Mouse (Mus musculus): Measurements from ENCODE around the gene Fgfr2.

Gene Fgfr2

DNA sequence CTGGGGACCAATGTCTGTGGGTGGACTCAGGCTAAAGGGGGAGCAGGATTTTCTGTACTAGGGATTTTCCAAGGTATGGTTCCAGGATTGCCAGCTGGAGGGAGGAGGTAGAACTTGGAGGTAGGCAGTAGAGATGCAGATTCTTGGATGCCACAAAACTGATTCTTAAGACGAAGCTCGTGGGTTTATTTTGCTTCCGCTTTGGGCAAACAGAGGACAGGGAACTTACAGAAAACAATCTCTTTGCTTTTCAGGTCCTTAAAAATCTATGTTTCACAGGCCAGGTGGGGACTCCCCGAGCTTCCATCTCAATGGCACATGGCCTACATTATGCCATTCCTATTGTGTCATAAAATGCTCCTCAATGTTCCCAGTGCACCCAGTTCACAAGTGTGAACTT lies 358.8 kb downstream of the Fgfr2 start:
- DNase-seq (ENCODE audit: inconsistent age in 2 of 2, low spot score in 1 of 2): no peak

DNA sequence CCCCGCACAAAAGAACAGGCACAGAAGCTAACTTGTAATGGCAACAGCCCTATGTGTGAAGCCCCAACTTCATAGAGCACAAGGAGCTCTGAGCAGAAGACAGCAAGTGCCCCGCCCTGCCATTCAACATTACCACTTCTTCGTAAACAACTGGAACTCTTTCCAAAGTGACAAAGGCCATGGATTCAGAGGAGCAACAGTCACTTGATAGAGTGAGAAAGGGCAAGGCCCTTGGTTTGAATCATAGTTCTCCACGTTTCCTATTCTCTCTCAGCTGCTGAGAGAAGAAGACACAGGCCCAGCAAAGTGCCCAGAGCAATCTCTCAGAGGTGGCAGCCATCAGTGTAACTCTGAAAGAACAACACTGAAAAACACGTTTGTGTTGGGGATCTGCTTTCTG lies 359.2 kb downstream of the Fgfr2 start:
- peak in 1 of 2 experiments; percentile 75 for DNase-seq (ENCODE audit: inconsistent age in 2 of 2, low spot score in 1 of 2)

DNA sequence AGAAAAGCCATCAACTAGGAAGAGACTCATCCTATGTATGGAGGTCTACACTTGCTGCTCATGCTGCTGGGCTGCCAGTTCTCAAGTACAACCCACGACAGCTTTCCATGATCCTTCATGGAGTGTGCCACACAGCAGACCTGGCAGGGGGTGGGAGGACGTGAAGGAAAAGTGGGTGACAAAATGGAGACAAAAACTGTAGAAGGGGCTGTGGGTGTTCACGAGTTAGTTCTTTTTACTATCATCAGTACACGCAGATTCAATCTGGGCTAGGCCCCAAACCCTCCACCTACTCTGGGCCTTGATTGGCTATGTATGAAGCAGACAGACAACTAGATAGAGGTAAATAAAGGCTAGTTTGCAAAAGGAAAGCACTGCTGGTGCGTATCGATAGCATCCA lies 359.8 kb downstream of the Fgfr2 start:
- no peak for DNase-seq (ENCODE audit: inconsistent age in 2 of 2, low spot score in 1 of 2)

DNA sequence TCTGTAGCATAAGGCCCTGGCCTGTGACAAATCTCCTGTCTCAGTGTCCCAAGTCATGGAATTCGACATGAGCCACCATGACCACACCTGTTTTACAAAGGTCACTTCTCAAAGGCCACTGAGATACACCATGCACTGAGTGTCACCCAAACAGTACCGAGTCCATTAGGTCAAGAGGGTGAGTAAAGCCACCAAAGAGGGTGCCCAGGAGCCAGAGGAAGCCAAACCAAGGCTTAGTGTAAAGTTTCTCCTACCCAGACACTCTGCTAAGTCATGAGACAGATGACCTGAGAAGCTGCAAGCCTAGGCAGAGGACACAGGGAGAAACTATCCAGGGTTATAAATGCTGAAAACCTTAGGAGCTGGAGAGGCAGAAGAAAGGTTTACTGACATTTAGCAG lies 361.7 kb downstream of the Fgfr2 start:
- no peak for DNase-seq (ENCODE audit: inconsistent age in 2 of 2, low spot score in 1 of 2)

DNA sequence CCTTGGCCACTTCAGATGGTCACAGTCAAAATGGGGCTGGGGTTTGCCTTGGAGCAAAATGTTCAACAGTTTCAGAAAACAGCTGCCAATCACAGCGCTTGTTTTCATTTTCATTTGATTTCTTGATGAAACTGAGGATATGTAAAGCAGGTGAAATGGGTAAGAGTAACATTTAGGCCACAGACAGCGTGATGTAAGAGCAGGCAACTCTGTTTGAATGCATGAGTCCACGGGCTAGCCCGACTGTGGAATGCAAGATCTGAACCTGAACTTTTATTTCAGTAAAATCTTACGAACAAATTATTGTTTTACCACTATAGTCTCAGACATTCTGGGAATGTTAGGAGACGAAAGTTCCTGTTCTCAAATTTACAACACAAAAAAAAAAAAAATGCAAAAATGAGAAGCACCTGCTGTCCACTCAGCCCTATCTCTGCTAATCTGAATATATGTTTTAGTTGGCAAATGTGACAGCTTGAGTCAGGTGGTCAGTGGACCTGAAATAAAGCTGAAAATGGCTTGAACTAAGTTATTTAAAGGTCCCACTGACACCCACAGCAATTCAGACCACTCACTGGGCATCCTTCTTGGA lies 362.5 kb downstream of the Fgfr2 start:
- no peak for DNase-seq (ENCODE audit: inconsistent age in 2 of 2, low spot score in 1 of 2)

DNA sequence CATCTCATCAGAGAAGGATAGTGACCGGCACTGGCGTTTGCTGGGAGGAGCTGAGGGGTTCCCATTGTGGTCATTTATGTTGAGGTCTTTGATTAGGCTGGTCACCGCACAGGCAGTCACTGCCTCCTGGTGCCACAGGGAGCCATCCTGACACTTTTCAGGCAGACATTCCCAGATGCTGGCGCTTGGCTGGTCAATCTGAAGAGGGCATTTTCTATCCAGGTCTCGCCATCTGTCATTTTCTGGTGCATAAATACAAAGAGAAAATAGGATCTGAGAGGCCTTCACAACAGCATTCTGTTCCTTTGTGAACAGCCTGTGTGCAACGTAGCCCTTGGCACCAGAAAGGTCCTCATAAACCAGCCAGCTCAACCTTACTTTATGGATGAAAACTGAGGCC lies 363.2 kb downstream of the Fgfr2 start:
- no peak for DNase-seq (ENCODE audit: inconsistent age in 2 of 2, low spot score in 1 of 2)

DNA sequence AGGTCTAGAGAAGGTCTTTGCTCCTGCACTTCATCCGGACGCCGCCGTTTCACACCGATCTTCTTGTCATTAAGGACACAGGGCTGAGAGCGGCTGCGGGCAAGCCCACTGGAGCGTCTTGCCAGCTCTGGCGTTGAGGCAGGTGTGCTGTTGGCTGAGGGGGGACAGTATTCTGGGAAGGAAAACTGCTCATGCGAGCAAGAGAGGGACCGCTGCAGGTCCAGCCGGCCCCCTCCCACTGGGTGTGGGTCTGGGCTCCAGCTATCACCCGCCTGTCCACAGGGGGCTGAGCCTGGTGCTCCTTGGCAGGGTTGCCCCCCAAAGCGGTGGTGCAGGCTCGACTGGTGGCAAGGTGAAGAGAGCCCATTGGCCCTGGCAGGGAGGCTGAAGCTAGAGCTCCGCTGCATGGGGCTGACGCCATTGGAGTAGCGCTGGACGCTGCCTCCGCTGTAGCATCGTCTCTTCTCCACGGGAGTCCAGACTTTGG lies 363.7 kb downstream of the Fgfr2 start:
- DNase-seq (ENCODE audit: inconsistent age in 2 of 2, low spot score in 1 of 2): no peak

DNA sequence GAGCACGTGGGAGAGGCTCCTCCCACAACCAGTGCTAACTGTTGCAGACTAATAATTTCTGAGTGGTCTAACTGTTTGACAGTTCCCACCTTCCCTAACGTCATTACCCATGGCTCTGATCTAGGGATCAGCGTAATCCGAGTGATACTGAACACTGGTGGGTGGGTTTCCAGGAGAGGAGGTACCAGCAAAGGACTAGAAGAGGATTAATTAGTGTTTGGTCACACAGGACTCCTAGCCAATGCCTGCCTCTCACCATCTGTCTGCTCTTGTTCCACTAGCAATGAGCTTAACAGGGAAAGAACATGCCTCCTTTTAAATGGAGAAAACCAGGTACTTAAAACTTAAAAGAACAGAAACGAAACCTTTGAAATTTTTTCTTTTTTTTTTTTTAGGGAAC lies 364.3 kb downstream of the Fgfr2 start:
- no peak for DNase-seq (ENCODE audit: inconsistent age in 2 of 2, low spot score in 1 of 2)

DNA sequence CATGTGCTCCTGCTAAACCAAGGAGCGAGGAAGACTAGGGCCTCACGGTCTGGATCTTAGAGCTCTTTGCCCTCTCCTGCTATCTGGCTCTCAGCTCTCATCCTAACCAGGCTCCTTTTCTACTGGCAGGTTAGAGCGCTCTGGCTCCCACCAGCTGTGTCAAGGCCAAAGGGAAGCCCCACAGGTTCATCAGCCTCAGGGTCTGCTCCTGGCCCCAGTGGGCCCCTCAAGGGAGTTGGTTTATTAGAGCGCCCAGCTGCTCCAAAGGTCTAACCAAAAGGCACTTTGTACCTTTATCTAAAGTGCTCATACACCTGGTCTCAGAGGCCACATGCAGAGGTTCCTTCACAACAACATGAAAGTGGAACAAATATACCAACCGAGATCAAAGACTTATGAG lies 366.8 kb downstream of the Fgfr2 start:
- DNase-seq (ENCODE audit: inconsistent age in 2 of 2, low spot score in 1 of 2): no peak

DNA sequence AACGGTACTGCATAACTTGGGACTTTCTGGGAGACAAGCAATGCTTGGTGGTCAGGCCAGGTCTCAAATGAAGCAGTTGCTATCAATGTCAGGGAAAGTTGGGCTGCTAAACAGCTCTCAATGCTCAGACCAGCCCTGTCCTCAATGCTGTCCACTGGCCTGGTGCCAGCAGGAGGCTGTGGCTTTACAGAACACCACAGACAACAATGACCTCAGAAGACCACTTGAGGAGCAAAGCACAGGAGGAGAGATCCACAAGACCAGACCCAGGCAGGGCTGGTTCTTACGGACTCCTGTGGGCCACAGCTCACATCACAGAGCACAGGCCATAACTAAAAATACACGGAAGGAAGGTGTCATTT lies 368.8 kb downstream of the Fgfr2 start:
- DNase-seq (ENCODE audit: inconsistent age in 2 of 2, low spot score in 1 of 2): peak; percentile 53 to 75

DNA sequence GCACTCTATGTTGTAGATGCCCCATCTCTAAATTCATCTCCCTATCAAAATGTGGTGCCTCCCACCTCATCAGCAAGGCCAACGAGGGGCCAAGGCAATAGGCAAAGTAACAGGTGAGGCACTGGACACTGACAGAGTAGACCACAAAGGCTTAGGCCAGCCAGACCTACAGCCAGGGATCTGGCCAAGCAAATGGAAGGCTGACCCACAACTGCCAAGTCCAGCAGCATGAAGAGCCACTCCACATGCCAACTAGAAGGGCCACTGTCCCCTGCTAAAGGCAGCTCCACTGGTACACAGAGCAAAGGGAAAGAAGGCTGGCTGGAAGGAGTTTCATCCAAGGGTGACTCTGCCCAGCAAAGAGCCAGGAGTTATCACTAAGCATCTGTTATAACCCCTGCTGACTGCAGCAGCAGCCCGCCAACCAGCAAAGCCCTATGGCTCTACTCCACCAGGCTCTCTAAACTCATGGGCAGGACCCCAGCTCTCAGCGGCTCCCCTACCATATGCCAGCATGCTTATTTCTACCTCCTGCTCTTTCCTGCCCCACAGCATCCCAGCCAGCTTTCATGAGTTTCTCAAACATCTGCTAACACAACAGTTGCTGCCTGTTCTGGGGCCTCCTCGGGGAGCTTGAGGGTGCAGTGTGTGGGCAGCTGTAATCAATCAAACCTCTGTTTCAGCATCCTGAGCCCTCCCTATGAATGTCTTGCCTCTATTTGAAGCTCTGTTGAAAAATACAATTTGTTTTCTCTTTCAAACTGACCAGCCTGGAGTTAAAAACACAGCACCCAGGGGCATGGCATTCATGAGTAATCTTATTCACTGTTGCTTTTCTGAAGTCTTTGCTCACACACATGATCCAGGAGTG lies 369.4 kb downstream of the Fgfr2 start:
- peak in 1 of 2 experiments; percentile 54 for DNase-seq (ENCODE audit: inconsistent age in 2 of 2, low spot score in 1 of 2)

DNA sequence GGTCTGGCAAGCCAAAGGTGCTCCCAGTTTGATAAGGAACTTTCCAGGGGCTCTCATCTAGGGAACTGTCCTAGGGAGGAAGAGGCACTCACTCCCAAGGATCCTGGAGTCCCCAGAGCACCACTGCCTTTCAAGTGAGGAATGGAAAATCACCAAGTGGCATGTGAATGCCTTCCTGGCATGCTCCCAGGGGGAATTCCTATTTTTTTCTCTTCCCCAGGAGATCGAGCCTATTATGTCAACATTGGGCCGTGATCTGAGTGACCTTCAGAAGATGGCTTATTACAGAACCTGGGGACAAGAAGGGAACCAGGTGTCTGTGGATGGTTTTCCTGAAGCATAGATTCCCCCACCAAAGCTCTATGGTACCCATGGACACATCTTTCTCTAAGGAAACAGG lies 371.4 kb downstream of the Fgfr2 start:
- DNase-seq (ENCODE audit: inconsistent age in 2 of 2, low spot score in 1 of 2): peak; percentile 81 to 93

DNA sequence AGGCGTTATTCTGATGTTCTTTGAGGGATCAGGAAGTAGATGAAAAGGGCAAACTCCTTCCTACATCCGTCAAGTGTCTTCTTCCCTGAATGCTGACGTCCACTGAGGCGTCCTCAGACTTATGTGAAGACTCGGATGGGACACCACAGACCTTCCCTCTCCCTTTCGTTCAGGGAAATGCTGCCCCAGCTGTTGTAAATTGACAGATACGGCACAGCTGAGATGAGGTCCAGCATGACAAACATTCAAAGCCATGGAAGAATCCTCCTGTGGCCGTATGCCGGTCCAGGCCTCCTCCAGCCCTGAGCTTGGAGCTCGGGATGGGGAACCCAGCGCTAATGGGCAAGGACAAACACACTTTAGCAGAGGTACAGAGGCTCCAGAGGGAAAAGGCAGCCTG lies 373.6 kb downstream of the Fgfr2 start:
- DNase-seq (ENCODE audit: inconsistent age in 2 of 2, low spot score in 1 of 2): no peak

DNA sequence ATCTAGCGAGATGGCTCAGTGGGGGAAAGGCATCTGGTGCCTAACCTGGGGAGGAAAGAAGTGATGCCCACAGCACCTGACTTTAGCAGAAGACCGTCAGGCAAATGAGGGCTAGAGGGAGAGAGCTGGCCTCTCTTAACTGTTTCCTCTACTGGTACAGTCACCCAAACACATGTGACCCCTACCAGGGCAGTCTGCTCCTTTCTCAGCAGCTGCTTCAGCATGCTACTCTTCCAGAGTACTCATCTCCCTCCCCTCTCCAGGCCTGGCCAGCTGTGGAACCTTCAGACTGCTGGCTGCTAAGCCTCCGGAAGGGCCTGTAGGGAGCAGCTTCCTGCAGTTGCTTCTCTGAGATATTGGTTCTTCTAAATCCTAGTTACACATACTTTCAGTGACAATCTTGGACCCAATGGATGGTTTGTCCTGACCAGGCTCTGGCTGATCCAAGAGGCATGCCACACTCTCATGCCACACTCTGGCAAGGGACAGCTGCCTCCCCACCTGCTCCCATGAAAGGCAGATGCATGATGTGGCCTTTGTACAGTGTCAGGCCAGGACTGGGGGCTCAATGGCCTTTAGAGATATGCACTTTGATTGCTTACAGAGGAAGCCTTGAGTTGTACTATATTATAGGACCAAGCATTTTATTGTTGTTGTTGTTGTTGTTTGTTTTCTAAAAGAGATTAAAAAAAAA lies 374.9 kb downstream of the Fgfr2 start:
- DNase-seq (ENCODE audit: inconsistent age in 2 of 2, low spot score in 1 of 2): no peak

DNA sequence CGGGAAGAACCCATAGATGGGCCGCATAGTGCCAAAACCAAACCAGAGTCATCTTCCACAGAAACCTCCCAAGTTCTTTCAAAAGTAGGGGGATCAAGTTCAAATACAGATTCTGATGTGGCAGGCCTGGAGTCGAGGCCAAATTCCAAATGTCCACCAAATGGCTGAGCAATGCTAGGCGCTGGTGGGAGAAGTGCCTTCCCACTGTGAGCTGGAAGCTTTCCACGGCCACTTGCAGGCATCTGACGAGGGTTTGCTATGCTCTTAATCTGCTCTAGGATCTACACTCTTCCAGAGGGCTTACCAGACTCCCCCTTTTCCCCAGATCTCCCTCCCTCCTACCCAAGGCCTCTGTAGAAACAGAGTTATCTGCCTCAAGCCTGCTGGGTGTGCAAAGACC lies 376.1 kb downstream of the Fgfr2 start:
- DNase-seq (ENCODE audit: inconsistent age in 2 of 2, low spot score in 1 of 2): no peak

DNA sequence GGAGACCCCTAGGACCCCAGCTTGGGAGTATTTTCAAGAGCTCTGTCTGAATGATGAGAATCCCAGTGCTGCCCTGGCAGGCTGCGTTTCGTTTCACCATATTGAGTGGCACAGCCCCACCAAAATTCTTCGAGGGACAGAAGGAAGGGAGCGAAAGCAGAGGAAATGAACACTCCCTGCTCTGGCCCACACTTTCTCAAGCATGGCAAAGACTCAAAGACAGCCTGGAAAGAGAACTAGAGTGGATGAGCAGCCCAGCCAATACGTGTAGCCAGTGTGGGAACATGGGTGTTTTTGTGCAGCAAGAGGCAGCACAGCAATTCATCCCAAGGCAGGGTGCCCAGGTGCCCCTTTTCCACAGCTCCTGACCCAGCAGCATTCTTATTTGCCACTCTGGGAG lies 380.2 kb downstream of the Fgfr2 start:
- no peak for DNase-seq (ENCODE audit: inconsistent age in 2 of 2, low spot score in 1 of 2)

DNA sequence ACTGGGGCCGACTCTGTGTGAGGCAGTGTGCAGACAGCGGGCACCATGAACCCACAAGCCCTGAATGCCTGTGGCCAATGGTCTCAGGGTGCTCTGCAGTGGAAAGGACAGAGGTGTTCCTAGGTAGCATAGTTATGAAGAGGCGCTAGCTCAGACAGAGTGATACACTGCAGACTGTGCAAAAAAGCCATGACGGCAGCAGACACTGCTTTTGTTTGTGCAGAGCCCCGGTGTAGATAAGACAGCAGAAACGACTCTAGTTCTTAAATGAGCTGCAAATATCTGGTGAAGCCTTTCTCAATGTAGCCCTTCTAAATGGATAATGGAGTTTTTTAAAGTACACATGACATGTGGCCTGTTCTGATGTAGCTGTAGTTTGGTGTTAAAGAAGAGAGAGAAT lies 383.3 kb downstream of the Fgfr2 start:
- DNase-seq (ENCODE audit: inconsistent age in 2 of 2, low spot score in 1 of 2): no peak

DNA sequence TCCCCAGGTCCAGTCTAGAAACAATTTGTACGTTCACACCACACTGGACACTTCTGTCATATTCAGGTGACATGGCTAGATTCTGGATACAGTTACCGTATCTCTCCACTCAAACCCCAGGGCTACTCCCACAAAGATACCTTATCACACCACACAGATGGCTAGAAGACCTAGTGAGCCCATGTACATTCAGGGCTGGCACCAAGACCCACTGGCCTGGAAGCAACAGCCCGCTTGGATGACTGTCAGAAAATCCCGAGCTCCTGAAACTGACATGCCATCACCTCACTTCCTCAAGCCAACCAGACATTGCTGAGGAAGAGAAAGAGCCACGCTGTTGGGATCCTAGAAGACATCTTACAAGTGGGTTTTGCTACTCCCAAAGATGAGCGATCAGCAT lies 384.3 kb downstream of the Fgfr2 start:
- DNase-seq (ENCODE audit: inconsistent age in 2 of 2, low spot score in 1 of 2): no peak

DNA sequence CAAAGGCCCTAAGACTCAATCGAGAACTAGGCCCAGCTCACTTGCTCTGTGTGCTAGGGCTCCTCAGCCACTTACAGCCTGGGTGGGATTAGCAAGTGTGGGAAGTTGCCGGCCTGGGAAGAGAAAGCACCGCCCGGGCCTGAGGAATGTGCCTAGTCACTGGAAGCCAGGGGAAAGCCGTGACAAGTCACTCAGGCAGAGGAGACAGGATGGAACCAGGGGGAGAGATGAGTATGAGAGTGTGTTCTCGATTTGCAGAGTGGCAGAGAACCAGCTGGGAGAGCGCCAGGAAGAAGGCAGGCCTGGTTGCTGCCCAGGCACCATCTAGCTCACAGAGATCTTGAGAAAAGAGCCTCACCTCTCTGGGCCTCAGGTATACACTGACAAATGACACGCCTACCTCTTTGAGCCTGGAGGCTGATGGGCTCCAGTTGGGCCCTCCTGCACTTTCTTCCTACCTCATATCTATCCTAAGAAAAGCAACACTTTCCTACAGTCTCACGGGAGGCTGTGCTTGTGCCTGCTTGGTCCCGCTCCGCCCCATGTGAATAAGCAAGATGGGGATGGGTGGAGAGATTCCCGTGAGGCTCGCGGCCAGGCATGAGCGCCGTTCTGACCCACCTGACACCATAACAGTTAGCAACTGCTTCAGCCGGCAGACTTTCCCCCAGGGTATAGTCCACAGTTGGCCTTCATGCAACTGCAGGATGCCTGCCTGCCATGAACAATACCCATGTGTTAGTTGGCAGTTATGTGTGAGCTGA lies 386.9 kb downstream of the Fgfr2 start:
- peak; percentile 83 to 87 for DNase-seq (ENCODE audit: inconsistent age in 2 of 2, low spot score in 1 of 2)

DNA sequence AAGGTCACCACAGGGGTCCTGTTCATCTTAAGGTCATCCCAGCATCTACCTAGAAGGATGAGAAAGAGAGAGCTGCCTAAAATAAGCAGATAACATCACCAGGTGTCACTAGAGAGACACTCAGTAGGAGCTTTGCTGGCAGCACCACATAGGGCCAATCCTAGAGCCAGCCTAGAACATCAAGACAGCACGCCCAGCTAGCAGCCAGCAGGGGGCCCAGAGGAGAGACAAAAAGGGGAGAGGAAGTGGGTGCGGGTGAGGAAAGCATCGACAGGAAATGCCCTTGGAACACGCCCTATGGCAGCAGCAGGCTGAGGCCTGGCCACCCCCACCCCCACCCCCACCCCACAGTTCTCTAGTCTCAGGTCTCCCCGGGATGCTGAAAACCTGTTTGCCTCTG lies 388.0 kb downstream of the Fgfr2 start:
- peak; percentile 65 to 80 for DNase-seq (ENCODE audit: inconsistent age in 2 of 2, low spot score in 1 of 2)

DNA sequence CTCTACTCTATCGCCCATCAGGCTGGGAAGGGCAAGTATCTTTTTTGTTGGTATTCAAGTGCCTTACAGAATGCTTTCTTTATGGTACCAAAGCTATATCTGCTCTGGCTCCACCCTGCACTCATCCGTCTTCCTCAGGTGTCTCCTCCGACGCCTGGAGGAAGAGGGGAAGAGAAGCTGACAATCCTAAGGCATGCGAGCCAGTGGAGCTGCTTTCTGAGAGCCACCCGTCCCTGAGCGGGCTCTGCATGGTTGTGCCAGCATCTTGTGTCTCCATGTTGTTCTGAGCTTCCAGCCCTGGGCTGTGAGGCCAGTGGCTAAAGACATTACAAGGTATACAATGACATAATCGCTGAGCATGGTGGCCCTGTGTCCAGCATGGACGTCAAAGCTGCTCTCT lies 388.9 kb downstream of the Fgfr2 start:
- DNase-seq (ENCODE audit: inconsistent age in 2 of 2, low spot score in 1 of 2): no peak
